Mouse (Mus musculus) embryonic fibroblast, embryonic 13.5 days (primary cell): ENCODE measurements at regions not wholly inside any gene's neighbourhood (a gene's known extent, or its start where the extent isn't known, plus 50 kb on each side); places are given as distances from the start of the nearest gene placed in this dataset.

Source experiments
- CTCF ChIP-seq: IDR thresholded peaks from 2 replicates; pipeline ENCODE4 v1.5.1; 2011; ENCODE audit warnings: mild to moderate bottlenecking, control low read depth, low read length, moderate library complexity, borderline replicate concordance; ENCODE audit not compliant: insufficient read depth
- POLR2A ChIP-seq: IDR thresholded peaks from 2 replicates; pipeline ENCODE4 v1.6.1; 2011; ENCODE audit warnings: low read depth, mild to moderate bottlenecking, control low read depth, low read length, moderate library complexity

- no peak for TF ChIP-seq CTCF
- no peak for TF ChIP-seq POLR2A
Observed at GRCm38 (mm10) chr1:169831326-169832066, 84.1 kb upstream of the Rgs4 start.
